Mouse (Mus musculus): ENCODE measurements around the gene Slc30a1.

The Slc30a1 gene

DNA sequence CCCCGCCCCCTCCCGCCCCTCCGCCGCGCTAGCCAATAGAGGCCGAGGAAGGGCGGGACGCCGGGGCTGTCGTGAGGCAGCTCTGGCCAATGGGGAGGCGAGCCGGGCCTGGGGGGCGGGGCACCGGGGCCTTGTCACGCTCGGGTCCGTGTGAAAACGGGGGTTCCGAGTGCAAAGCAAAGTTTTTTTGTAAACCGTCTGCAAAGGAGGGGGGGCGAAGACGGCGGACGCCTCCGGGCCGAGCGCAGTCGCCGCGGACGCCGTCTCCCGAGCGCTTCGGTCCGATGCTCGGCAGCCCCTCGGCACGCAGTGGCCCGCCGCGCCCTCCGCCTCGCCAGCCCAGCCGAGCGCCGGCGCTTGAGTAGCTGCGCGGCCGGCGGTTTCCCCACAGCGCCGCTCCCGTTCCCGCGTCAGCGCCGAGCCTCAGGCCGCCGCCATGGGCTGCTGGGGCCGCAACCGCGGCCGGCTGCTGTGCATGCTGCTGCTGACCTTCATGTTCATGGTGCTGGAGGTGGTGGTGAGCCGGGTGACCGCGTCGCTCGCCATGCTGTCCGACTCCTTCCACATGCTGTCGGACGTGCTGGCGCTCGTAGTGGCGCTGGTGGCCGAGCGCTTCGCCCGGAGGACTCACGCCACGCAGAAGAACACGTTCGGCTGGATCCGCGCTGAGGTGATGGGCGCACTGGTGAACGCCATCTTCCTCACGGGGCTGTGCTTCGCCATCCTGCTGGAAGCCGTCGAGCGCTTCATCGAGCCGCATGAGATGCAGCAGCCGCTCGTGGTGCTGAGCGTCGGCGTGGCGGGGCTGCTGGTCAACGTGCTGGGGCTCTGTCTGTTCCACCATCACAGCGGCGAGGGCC, at the start of gene Slc30a1:
Slc30a1 (plus strand) TSS at position 197 of the 860 bp plus-strand sequence.
- peak; percentile 99 for DNase-seq

DNA sequence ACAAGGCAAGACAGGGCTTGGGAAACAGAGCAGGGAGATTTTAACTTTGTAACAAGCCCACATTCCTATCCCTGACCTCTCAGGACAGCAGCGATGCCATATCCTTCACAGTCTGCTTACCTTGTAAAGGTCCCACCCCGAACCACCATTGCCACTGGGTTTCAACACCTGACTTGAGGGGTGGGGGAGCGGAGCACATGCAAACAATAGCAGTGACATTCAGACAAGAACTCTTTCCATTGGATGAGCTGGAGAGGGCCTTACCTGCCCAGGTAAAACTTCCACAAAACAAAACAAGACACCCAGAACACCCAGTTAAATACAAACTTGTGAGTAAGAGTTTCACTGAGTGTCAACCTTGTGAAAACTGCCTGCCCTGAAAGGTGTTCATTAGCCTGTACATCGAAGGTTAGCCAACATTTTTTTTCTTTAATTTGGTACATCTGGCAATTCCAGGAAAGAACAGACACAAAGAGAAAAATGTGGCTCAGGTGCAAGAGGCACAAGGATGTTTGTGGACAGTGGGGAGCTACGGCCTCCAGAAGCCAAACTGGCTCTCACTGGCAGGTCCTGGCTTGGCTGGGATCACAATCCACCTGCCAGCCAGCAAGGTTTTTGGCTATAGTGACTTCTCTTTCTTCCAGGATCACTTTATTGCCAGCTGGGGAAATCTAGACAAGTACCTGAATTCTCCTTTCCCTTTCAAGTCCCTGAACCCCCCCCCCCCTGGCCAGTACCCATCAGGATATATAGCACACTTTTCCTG, 49.5 kb upstream of the Slc30a1 start:
- DNase-seq = no peak

DNA sequence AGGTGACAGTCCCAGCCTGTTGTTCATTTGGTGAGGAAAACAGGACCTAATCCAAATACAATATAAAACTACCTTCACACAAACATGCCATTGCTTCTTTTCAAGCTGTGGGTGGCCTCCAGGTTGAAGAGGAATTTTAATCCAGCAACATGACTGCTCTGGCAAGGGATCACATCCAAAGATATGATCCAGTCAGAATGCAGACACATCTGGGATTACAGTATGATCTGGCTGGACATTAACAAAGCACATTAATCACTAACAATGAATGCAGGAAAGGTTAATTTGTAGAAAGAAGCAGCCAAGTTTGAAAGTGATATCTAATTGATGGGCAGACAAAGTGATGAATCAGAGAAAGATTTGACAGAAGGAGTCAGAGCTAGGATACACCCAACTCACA, 48.4 kb upstream of the Slc30a1 start:
- DNase-seq = no peak

DNA sequence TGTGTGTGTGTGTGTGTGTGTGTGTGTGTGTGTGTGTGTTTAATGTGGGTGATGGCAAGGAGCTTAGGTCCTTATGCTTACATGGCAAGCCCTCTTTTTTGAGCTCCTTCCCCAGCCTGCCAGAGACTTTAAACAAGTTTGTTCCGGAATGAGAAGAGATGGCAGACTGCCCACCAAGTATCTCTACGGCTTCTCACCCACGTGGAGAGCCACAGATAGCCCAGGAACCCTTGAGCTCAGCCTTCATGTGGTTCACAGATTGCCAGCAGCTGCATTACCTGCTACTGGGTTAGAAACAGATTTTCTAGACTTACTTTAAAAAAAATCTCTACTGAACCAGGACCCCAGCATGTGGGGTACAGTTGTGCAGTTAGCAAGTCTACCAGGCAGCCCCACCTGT, 46.7 kb upstream of the Slc30a1 start:
- no peak for DNase-seq

DNA sequence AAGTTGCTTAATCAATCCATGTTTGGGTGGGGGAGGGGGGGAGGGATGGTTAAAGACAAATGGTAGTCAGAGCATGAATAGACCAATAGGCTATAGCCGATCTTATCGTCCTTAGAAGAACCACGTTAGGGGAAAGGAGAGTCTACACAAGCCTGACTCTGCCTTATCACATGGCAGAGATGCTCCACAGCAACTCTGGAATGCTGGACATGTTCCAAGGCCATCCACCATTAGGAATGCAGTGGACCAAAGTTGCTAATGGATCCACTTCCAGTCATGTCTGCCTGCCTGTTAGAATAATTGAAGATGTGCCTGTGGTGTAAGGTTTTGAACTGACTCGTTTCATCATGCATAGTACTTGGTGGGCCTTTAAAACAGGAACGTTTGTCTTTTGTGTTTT, 45.3 kb upstream of the Slc30a1 start:
- DNase-seq = no peak

DNA sequence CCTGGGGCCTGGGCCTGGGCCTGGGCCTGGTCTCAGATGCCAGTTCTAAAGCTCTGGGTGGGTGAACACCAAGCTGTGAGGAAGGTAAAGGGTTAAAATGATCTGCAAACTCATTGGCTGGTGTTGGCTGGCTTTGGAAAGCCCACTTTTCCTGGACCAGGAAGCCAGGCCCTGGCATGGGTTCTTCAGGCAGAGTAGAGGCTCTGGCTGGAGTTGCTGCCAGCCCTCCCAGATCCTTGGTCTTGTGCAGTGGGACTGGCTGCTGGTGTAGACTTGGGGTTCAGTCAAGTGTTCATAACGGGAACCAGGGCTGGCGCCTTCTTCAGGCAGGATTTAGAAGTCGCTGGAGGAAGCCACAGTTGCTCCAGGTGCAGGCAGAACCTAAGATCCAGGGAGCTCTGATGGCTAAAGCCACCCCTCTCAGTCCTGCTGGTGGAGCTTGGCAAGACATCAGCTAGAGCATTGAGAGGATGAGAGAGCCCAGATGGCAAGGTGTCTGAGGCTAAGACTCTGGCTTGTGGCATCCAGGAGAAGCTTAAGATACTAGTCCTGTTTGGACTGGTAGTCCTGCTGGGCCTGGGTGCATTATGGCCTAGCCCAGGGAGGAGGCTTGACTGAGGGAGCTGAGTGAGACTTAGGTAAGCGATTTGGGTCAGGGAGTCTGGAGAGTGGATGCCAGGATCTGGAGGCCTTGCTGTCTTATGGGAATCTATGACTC, 42.6 kb upstream of the Slc30a1 start:
- DNase-seq = no peak

DNA sequence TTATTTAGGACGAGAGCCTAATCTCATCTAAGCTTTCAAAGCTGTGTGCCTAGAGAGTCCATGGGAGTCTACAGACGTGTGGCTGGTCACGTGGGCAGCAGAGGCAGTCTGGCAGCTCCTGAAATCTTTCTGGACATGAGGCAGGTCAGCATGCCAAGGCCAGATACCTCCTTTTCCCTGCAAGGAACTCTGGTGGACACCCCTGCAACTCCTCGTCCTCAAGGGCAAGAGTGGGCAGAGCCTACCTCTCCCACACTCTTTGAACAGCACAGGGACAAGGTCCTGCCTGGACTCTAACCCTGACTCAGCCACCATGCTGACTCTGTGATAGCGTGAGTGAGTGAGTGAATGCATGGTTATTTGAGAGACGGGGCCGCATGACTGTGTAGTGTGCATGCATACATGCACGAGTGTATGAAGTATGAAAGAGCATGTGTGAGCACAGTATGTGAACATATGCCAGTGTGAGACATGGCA, 42.0 kb upstream of the Slc30a1 start:
- DNase-seq = no peak

DNA sequence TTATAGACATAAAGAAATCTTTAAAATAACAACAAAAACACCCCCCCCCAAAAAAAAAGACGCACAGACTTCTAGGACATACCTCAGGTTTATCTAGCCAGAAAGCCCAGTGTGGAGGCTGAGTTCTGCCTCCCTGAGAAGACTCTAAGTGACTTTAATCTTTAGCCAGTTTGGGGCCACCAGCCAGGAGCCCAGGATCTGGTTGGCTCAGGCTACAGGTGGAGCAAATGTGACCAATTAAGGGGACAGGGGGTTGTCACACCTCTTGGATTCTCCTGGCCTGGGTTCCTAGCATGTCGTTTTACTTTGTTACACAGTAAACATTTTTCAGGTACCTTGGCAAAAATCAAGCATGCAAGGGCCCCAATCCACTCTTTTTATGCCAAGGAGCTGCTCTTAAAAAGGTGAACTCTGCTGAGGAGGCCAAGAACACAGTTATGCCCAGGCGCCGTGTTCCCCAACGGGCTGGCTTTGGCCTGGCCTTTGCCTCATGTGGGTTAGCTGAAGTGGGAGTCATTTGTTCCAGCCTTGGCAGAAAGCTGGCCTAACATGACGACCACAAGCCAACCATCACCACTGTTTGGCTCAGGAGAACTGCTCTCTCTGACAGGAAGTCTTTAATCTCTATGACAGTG, 34.4 kb upstream of the Slc30a1 start:
- DNase-seq = no peak

DNA sequence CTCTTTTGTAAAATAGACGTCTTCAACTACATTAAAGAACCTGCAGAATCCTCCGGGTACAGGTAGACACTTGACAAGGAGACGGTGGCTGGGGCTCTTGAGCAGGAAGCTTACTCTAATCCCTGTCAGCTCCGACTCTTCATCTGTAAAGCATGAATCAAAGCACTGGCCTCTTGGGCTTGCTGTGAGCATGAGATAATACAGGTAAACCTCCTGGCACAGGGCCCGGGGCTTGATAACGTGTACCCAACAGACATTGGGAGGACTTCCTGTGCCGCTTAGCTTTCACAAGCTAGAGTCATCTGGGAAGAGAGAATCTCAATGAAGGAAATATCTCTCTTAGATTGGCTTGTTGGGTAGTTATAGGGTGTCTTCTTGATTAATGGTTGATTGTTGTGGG, 31.6 kb upstream of the Slc30a1 start:
- no peak for DNase-seq

DNA sequence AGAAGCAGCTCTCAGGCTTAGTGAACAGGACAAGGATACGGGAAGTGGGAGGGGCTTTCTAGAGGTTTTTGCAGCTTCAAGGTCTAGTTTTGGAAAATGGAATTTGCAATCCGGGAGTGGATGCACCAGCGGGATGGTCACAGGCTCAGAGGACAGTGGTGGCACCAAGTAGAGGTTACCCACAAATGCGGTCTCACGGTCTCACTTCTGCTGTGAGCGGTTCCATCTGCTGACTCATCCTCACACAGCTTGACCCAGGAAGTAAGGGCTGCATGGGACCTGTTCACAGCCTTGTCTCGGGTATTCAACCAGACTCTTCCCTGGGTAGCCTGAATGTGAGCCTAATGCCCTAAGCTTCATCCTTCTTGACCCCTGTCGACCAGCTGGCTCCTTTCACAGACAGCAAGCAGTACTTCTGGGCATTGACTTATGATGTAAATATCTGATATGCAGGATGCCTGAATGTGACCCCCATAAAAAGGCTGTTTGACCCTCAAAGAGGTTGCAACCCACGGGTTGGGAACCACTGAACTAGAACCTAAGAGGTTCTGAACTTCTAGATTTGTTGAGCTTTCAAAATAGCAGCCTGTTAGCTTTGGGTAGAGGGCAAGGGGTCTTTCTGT, 30.8 kb upstream of the Slc30a1 start:
- DNase-seq = no peak

DNA sequence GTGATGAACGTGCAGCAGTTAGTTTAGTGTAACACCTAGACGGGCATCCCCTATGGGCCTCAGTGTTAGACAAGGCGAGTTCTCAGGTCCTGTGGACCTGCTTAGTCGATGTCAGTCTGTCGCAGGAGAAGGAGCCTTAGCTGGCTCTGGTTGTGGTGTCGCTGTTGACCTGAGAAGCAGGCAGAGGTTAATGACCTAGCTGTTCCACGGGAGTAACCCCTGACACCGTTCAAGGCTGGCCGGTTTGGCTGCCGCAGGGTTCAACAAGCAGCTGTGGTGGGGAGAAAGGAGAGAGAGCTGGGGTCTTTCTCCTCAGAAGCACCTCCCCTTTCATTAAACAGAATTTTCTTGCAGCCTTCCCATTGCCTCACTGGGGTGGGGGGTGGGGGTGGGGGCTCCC, 28.9 kb upstream of the Slc30a1 start:
- no peak for DNase-seq

DNA sequence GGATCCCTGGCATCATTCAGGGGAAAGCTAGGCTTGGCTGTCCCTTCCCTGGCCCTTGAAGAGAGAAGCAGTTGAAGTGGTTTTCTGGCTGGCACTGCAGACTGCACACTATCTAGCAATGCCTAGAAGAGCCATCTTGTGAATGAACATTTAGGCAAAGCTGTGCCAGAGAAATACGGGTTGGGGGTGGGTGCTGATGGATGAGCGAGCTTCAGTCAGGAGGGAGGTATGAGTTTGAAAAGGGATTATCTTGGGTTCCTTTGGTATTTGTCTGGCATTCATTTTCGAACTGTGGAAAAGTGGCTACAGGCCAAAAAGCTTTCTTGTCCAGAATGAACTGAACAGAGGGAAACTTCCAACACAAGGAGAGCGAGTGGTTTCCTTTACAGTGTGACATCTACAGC, 28.0 kb upstream of the Slc30a1 start:
- DNase-seq = peak; percentile 29

DNA sequence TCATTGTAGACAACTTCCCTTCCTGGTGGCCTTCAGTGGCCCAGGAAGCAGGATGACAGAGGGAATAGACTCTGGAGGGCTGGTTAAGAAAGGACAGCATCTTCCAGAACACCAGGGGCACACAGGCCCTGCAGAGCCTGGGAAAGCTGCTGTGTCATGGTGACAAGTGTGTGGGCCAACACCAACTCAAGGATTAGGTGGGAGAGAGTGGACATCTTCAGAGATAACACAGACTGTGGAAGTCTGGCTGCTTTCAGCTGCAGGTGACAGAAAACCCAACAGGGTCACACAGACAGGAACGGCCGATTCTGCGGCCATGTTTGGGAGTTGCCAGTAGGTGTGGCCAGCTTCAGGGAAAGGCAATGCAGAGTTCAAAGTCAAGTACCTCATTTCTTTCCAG, 26.3 kb upstream of the Slc30a1 start:
- DNase-seq = no peak

DNA sequence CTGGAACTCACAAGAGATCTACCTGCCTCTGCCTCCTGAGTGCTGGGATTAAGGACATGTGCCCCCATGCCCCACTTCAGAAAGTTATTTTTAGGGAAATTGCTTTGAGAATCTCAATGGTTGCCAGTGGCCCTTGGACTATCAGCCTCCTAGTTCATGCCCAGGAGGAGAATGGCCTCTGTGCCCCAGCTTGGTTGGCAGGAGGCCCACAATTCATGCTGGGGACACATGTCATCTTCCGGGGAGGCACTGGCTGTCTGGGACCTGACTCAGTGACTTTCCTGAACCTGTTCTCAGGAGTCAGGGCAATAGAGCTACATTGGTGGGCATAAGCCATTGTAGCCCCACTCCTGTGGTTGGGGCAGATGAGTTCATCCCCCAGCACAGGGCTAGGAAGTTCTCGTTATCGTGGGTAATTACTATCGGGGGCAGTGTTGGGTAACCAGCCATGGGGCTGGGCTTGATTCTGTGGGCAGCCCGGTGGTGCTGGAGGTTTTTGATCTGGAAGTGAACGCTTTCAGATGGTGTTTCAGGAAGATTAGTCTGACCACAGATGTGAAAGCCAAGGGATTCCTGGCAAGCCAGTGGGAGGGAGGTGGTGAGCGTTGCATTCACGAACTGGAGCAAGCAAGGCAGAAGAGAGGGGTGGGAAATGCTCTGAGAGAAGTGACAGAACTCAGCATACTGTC, 25.5 kb upstream of the Slc30a1 start:
- DNase-seq = peak; percentile 23

DNA sequence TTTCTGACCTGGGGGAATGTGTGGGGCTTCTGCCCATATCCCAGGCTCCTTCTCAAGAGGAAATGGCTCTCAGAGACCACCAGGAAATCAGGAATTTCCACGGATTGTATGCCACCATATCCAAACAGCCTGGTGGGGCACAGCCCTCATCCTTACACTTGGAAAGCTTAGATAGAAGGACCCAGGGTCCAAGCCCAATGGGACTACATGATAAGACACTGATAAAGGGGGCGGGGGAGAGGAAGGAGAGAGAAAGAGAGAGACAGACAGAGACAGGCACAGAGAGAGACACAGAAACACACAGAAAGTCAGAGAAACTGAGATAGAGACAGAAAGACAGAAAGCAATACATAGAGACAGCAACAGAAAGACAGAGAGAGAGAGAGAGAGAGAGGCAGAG, 24.9 kb upstream of the Slc30a1 start:
- no peak for DNase-seq

DNA sequence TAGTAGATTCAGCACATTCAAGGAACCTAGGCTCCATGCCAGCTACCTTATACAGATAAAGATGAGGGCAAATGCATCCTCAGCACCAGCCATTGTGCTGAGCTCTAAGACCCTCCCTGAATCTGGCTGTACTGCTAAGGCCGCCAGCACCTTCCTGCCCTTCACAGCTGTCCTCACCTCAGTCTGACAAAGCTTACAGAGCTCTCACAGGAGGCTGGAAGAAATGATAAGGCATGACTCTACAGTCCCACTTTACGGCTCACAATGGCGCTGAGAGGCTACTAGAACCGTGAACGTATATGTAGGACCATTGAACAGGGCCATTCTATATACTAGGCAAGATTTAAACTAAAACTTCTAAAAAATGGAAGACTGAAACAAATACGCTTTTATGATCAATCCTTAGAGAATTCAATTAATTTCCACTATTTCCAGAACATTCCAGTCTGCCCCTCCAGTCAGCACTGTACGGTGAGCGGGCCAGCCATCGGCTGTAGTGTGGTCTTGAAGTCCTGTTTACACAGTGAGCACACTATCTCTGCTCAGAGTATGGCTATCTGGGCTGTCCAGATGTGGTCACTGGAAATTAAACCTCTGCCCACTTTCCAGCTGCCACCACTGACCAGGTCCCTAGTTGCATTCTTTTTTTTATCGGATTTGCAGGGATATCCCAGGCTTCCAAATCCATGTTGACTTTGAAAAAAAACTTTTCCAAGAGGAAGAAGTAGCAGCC, 23.9 kb upstream of the Slc30a1 start:
- no peak for DNase-seq

DNA sequence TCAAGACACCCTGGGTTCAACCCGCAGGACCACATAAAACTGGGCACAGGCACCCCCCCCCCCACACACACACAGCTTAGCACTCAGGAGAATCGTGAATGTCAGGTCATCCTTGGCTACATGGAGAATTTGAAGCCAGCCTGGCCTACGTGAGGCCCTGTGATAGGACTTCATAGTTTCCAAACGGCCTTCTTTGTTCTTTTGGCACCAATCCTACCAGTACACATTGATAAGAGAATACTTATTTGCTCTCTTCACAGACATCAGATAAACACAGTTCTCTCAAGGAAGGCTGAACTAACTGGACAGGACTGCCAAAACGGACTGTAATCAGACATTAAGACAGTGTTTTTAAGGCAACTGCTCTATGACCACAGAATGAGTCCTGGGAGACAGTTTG, 22.9 kb upstream of the Slc30a1 start:
- no peak for DNase-seq

DNA sequence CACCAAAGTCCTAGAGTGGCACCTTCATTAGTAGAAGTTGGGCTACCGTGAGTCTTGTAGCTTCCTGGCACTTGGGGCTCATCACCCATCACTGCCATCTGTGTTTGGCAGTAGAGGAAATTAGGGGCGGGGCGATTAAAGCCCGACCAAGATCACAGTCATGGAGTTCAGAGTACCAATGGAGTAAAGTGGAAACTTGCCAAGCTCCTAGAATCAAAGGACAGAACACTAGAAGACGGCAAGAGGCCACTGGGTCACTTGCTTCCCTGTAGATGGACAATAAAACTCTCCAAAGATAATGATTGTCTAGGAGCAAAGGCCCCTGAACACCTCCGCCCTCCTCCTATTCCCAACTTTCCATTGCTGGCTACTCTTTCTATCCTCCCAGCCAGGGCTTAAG, 14.7 kb upstream of the Slc30a1 start:
- DNase-seq = no peak

DNA sequence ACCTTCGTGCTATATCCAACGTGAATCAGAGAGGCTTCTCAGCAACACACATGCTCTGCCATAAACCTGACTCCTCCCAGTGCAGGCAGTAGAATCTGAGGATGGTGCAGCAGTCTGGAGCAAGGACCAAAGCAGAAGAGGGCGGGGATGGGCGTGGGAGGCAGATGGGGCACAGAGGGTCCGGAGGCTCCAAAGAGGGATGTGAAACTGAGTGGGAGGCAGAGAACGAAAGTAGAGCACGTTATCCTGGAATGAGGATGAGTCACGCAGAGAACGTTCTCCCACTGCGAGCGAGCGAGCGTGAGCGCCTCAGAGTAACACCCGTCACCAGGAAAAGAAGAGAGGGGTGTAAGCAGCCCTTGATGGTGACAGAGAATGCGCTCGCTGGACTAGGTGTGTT, 12.2 kb upstream of the Slc30a1 start:
- DNase-seq = peak; percentile 32

DNA sequence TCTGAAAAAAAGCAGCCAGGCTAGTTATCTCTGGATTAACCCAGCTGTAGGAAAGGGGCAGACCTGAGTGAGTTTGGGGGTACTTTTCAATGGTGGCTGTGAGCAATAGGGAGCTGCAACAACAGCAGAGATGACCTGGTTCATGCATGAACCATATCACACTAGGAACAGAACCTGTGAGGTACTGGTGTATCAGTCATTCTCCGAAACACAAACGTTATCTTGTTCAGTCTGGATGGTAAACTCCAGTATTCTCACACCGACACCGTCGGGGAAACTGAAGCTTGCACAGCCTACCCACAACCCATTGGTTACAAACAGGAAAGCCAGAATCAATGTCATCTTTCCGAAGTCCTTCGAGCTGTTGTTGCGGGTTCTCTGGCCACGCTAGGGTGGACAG, 11.7 kb upstream of the Slc30a1 start:
- no peak for DNase-seq
